Mouse (Mus musculus) kidney, adult 18-20 months (tissue): ENCODE measurements around the gene Spata45.
A peak's percentile ranks its signal among the peaks of the same experiment; 100 is the strongest.

ENCODE experiments used
- DNase-seq: peaks from one replicate; pipeline ENCODE4 v3.0.0; 2021

Spata45 gene

DNA sequence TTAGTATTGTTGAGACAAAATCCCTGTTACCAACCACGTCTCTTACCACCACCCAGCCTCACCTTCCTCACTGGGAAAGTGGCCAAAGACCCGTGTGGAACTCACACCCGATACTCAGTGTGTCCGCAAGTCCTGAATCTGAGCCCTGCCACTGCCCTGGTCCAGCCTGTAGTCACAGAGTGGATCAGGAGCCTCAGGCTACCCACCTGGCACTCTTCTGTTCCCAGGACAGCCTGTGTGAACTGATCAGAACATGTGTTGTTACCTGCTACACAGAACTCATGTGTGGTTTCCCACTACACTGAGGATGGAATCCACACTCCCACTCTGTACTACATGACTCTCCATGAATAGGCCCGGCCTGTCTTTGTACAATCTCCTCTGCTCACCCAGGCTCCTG lies 5.7 kb downstream of the Spata45 start:
- DNase-seq: no peak

DNA sequence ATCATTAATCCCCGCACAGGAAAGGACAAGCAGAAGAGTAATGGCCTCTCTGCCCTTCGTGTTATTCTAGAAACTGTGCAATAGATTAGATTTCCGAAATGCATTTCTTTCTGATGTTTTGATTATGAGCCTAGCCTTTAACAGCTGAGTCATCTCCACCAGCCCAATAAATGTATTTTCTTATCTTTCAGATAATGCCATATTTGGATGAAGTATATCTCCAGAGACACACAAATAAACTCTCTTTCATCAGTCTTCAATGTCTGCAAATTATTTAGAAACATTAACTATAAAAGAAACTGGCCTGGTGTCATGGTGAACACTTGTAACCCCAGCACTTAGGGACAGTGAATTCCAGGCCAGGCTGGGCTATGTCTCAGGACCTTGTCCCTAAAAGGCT lies 6.2 kb downstream of the Spata45 start:
- no peak for DNase-seq

DNA sequence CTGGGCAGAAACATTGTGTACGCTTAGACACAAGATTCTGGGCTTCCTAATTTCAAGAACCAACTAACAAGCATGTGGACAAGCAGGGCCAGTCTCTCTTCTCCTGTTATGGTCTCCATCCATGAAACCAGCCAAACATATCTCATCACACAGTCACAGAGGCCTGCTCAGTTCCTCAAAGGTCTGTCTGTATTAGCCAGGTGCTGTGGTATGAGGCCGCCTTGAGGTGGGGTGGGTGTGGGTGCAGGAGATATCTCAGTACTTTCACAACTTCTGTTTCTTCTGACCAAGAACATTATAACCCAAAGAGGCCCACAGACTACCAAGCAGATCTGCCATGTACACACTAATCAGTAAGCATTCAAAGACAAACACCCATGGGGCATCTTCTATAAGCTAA lies 8.8 kb downstream of the Spata45 start:
- no peak for DNase-seq

DNA sequence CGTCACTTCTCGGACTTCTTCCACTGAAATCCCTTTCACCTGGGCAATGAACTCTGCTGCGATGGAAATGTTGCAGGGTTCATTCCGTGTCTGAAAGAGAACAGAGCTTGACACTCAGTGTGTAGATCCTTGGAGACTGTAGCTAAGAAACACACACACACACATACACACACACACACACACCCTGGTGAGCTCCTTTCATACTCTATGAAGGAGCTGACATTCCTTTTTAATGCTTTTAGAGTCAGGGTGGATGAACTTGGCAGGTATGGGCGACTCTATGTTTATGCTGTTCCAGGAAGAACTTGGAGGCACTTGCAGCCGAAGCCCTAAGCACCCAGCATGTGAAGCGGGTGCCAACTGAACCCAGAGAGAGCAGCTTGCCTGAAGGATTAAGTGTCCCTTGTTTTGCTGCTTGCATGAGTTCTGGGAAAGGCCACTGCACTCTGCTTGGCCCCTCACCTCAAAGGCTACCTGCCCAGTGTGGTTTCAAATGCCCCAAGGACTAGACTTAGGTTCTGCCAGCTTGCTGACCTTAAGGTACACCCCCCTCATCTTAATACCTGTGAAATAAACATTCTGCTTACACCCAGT lies 9.9 kb downstream of the Spata45 start:
- peak; percentile 33 for DNase-seq

DNA sequence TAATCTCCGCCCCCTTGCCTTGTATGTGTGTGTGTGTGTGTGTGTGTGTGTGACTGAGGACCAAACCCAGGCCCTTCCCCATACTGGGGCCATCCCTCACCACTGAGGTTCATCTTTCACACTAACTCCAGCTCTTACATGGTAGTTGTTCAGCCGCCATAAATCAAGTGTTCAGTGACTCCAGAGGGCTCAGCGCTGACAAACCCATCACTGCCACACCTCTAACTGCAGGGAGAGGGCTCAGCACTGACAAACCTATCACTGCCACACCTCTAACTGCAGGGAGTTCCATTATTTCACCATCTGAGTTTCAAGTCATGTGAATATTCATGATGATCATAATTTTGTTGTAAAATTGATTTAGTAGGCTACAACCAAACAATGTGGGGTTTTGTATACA lies 17.1 kb downstream of the Spata45 start:
- no peak for DNase-seq

DNA sequence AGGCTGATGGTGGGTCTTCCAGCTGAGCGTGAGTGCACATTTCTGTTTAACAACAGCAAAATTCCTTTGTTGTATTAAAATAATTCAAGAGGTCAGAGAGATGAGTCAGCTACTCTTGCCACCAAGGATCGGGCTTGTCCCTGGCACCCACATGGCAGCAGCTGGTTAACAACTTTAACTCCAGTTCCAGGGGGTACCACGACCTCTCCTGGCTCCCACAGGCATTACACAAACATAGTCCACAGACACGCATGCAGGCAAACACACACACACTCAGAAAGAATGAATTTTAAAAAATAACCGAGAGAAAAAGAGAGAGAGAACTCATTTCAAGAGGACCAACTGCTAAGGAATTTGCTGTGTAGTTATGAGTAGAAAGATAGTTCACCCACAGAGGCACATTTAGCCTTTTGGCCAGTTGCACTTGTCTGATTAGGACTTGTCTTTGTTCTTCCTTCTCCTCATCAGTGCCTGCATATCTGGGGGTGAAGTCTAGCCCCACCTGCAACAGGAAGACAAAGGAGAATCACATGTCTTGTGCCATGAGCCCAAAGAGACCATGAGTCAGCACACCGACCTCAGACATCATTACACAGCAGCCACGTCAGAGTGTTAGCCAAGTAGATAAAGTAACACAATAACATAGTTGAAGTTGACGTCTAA lies 18.6 kb downstream of the Spata45 start:
- no peak for DNase-seq

DNA sequence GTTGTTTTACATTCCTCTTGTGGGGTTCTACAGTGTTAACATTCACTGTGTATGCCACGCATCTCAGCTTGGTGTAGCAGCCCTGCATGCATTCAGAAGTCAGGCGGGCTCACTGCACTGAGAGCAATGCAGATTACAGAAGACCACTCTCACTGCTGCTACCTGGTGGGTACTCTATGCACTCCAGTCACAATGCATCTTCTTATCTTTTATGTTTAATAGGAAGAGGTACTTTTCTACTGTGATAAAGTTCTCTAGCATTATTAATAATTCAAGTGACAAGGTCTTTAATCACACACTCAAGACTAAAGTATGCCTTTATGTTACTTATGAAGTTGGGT lies 19.1 kb downstream of the Spata45 start:
- no peak for DNase-seq

DNA sequence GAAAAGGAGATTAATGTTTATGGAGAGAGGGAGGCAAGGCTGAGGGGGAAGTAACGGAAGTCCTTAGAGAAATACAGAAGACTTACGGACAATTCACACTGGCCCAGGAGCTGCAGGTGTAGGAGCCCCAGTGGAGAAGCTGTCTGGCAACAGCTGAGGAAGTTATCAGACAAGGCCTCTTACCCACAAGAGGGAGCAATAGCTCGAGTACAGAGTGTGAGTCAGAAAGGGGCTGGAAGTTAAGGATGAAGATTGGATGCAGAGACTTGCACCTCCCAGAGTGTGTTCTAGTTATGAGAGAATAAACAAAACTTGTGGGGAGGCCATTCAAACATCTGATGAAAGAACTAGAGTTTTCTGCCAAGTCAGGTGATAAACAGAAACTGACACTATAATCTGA lies 21.0 kb downstream of the Spata45 start:
- DNase-seq: no peak

DNA sequence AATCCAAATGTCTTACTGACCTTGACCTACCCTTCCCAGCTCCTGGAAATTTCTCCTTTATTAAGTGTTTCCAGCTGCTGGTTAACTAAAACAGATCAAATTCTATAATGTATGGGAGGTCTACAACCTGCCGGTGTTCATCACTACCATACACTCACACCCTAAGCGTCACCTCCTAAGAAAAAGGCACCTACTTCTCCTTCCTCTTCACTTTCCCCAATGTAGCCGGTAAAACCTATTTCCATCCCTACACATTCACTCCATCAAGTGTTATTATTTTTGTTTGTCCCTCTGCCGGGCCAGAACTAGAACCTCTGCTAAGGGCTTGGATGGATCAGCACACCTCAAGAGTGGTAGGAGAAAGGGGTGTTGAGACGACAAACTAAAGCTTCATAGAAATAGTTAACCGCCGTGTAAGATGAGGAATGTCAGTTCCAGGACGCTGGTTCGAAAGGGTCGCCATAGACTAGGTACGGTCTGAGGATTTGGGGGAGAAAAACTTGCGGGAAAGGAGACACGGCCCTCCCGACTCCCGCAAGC lies 25.9 kb downstream of the Spata45 start:
- no peak for DNase-seq

DNA sequence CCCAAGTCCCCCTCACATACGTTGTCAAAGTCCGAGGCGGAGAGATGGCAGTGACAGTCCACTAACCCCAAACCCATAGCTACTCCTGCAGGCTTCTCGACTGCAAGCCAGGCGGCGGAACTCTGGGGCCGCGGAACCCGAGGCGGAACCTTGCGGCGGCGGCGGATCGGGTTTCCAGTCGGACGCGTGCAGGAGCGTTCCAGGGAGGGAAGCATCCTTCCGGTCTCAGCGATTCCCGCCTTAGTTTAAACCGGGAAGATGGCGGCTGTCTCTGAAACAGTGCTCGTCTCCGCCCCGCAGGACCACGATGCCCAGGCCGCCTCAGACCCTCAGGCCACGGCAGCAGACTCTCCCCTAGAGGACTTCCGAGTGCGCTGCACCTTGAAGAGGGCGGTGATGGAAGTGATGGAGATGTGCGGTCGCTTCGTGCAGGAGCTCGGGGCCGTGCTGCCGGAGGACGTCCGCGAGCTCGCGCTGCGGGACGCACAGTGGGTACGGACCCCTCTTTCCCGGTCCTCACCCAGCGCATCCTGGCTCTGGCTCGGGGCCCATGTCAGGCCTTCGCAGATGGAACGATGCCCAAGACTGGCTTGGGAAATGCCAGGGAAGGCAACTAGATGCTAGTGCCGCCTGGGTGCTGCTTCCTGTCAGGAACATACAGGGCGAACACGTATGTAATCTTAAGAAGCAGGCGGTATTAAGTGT lies 26.5 kb downstream of the Spata45 start, which contains the start of the genes Tatdn3 and Nsl1:
Tatdn3 (minus strand) TSS at position 152 of the 705 bp plus-strand sequence.
Nsl1 (plus strand) TSS at position 232 of the 705 bp plus-strand sequence.
- peak; percentile 93 for DNase-seq

DNA sequence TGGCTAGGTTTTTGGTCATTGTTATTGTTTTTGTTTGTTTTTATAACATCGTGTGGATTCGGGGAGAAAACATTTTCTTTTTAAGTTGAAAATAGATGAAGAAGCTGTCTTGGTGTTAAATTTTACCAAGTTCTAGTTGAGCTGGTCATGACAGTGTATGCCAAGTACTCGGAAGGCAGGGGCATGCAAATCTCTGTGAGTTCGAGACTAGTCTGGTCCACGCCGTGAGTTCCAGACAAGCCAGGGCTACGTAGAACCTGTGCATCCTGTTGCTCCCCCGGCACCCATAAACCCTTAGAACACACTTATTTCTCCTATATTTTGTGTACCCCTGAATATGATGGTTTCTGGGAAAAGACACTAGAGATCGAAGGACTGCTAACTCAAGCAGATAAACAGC lies 27.3 kb downstream of the Spata45 start:
- no peak for DNase-seq

DNA sequence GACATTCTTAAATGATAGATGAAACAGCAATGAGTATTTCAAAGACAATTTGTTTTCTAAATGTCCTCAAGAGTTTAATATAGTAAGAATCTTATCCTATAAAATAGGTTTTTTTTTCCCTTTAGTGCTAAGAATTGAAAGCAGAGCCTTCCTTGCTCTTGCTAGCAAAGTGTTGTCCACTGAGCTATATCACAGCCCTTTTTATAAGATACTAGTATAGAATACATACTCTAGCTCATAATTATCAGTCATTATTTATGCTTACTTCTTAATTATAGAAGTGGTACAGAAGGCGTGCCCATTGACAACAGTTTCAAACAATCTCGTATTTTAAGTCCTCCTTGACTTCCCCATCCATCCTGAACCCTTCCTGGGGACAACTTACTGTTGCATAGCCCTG lies 28.1 kb downstream of the Spata45 start:
- DNase-seq: no peak

DNA sequence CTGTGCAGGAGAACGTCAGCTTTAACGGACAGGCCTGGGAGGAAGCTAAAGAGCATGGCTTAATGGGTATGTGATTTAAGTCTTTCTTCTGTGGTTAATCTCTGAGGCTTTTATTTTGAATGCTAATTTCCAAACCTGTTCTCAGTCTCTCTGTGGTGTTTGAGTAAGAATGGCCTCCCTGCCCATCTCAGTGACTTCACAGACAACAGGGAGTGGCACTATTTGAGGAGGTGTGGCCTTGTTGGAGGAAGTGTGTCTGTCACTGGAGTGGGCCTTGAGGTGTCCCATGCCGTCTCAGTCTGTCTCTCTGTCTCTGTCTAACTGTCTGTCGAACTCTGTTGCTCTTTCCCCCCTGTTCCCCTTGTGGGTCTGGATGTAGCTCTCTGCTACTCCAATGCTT lies 28.7 kb downstream of the Spata45 start:
- no peak for DNase-seq

DNA sequence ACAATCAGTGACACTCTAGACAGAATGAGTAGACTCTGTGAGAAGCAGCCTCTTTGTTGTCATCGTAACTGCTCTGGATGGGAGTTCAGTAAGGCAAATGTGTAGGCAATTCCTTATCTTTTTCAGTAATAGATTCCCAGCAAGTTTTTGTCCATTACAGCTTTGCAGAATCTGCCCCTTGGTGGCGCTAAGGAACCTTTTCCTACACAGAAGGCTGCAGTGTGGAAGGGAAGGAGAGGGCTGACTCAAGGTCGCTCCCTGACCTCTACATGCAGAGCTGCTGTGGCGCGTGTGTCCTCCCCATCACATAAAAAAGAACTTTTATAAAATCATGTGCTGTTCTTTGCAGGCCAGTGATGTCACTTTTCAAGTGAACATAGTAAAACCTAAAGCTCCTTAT lies 31.9 kb downstream of the Spata45 start:
- DNase-seq: peak; percentile 7

DNA sequence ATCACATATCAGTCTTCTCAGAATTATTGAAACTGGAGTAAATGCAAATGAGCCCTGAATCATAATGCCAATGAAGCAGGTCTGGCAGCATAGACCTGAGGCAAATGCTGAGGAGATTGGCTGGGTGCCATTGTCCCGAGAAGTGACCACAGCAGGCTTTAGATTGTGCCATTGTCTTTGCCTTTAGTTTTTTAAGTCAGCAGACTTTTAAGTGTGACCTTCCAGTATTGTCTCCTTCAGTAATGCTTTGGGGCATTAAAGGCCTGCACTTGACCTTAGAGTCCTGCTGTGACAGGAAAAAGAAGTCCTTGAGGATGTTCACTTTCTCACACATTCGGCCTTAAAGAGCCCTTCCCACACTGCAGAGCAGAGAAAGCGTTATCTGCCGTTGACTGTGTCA lies 33.8 kb downstream of the Spata45 start:
- no peak for DNase-seq

DNA sequence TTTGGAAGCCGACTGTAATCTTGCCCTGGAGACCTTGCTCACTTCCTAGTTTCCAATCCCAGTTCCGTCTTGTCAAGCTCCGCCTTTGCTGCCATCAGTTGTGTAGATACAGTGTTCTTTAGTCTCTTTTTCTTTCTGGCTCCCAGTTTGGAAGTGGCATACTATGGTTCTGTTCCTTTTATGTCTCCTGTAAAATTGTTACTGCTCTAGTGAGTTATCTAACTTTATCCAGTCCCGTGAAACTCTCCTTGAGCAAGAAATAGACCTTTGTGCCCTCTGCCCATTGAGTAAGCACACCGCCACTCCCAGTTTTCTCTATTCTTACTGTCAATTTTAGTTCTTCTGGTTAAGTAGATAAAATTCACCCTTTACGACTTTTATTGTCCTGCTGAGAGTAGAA lies 35.2 kb downstream of the Spata45 start:
- no peak for DNase-seq

DNA sequence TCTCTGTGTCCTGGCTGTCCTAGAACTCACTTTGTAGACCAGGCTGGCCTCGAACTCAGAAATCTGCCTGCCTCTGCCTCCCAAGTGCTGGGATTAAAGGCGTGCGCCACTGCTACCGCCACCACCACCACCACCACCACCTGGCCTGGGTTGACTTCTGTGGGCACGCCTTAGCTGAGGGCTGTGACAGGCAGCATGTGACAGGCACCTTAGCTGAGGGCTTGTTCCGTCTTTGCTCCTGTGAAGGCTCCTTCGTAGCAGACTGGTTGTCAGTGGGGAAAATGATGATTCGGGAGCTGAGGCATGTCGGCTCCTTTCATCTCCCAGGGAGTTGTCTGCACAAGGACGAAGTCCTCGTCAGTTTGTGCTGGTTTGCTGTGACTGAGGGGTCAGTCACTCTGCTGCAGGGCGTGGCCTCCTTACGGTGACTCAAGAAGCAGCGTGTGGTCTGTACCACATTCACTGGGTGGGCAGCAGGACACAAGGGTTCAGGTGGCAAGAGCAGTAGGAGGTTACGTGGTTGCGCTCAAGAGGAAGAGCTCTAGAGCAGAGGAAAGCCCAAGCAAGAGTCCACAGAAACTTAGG lies 36.0 kb downstream of the Spata45 start:
- DNase-seq: no peak

DNA sequence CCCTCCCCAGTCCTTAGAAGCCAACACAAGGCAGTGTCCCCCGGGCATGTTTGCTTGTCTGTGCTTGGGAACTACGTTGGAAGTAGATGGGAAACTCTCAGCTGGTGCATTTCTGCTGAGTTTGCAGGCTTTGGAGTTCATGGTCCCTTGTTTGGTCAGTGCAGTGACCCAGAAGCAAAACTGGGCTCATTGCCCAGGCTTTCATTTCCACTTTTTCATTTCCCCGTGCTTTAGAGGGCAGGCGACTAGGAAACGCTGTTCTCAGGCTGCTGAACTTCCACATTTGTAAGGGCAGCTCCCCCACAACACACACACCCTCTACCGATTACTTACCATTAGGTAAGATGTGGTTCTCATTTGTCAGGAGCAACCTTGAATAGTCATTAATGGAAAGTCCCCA lies 36.6 kb downstream of the Spata45 start:
- peak; percentile 80 for DNase-seq

DNA sequence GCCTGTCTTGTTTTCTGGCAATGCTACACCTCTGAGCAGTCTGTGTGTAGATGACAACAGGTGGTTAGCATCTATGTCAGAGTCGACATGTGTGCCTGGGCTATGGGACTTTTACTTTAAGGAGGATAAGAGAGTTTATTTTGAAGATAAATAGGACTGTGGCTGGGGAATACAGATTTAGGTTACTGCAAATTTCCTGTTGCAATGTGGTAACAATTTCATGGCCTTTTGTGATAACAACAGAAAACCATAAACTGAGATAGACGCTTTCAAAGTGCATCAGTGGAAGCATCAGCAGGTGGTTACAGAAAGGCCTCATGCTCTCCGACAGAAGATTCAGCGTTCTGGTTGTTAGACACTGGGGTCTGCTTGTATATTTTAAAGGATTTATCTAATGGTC lies 37.0 kb downstream of the Spata45 start:
- DNase-seq: no peak

DNA sequence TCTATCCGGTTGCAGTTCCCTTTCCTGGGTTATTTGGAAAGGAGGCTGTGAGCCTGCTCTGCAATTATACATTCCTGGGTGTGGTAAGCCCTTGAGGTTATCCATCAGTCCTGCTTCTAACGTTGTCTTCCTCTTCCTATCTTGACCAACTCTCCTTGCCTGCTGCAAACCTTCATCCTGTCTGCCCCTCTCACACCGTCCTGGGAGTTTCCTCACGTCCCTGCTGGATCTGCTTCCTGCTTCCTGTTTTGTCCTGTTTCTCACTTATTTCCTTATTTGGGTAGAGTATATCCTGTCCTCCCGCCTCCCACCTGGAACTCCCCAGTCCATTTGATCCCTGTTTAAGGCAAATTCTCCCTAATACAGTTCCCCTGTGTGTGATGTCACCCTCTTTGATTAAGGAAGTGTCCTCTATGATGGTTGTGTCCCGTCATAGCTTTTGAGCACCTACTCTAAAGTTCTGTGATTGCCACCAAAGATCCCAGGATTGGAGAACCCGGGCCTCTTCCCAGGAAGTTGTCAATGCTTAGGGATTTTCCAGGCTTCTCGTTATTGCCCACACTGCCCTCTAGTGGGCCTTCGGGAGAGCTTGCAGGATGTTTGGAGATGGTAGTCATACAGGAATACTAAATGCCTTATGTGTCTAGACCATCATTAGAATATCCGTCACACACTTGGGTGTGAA lies 38.9 kb downstream of the Spata45 start:
- DNase-seq: peak; percentile 74

DNA sequence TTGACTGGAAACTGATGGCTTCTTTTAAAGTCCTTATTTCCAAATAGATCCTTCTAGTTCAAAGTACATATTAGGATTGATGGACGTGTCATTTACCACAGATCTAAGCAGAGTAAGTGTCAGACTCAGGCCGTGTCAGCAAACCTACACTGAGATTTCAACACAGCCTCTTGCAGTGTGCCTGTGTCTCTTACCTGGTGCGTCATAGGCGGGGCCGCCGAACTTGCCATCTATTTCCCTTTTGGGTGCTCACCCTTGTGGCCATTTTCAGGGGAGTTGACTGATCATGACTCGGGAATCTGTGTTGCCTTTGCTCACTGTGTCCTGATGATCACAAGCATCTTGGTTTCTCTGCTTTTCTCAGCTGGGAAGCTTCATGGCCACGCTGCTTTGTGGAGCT lies 46.8 kb downstream of the Spata45 start:
- no peak for DNase-seq

DNA sequence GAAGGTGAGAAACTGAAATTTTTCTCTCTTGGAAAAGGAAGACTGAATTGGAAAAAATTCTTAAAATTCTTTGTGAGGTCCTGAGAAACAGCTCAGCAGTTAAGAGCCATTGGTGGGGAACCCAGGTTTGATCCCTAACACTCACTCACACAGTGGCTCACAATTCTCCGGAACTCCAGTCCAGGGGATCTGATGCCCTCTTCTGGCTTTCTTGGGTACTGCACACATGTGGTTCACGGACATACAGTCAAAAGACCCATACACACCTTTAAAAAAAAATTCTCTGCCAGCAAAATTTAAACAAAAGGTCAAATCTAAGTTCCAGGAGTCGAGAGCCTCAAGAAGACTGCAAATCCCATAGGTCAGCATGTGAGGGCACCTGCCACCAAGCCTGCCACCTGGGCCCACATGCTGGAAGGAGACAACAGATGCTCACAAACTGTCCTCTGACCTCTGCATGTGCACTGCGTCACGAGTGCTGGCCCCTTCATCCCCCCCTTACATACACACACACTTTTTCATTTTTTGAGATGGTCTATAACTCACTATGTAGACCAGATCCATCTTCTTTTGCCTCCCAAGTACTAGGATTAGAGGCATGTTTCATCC lies 48.6 kb downstream of the Spata45 start:
- peak; percentile 75 for DNase-seq

DNA sequence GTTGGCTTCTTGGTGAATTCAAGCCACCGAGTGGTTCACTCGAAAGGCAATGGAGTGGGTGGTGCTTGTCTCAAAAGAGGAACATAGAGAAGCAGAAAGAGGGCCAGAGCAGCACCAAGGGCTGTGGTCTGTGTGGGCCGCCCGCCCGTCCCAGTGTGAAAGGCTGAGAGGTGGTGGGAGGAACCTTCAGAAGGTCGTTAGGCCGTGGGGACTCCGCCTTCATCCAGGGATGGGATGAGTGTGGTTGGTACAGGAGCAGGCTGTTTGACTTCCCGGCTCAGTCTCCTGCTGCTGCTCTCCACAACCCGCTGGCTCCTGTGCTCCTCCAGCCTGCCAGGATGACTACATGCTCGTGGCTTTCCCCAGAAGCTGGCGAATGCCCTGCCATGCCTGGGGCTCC lies 49.2 kb downstream of the Spata45 start:
- DNase-seq: no peak
